ENCODE assay signal across 9 mouse cellular contexts in genomic region chr8:121346862-121347261, GRCm38 (mm10).
DNase-seq lines count a peak whose midpoint lies in the region; ATAC-seq lines count a peak whose summit lies in the region.
"Had no signal": no experiment of that assay in that cellular context is flagged by ENCODE, and none has a peak within 500 bp of the region (broad histone marks: within the 10 kb centered on the region; RNA-seq: fewer than 3 reads in every experiment).

No protein-coding gene starts in this region.

- ATAC-seq in granulocyte monocyte progenitor cell, adult 5-6 weeks (replicated peaks; ENCODE audit: poor library complexity, severe bottlenecking), result no peak

- no peak overlapping the region for H3K4me3 ChIP-seq in heart, embryonic 10.5 days
- H3K4me3 ChIP-seq: megakaryocyte, embryonic 14.5 days had no signal

- peak; percentile 86 for DNase-seq in heart, embryonic 10.5 days (ENCODE audit: low spot score)
- DNase-seq in heart, adult 8-10 months (ENCODE audit: low spot score), result no peak
- peak; percentile 30 for DNase-seq in cerebellum, adult 9-11 months
- DNase-seq in kidney, adult 9 months, result peak; percentile 39
- peak; percentile 59 for DNase-seq in lung, postnatal 14 days
- no peak for DNase-seq in MN1 (ENCODE audit: low spot score)
- no peak for DNase-seq in natural killer cell, adult 2 months (ENCODE audit: low spot score in 2 of 2)

- no peaks in the 10 kb centered on the region for H3K9me3 ChIP-seq in heart, embryonic 10.5 days
- H3K9me3 ChIP-seq: megakaryocyte, embryonic 14.5 days had no signal

- 31% methylated on average over 9 of the region's 9 CpGs for WGBS in heart, embryonic 10.5 days

- H3K36me3 ChIP-seq in heart, embryonic 10.5 days, result no peaks in the 10 kb centered on the region

- H3K27me3 ChIP-seq in heart, embryonic 10.5 days (ENCODE audit: insufficient read depth, poor library complexity, severe bottlenecking), result 0 out of 2 replicates have a peak, but pooled peaks cover 10% of the 10 kb centered on the region

- peak overlapping the region; percentile 71 for H3K27ac ChIP-seq in heart, embryonic 10.5 days

- peaks cover 75% of the 10 kb centered on the region for H3K4me1 ChIP-seq in heart, embryonic 10.5 days

Comparison
In these comparisons a context has a peak if more than half of its experiments do, and no peak if none do; other contexts are left out.
1. DNase-seq: peak in heart, embryonic 10.5 days (single experiment), cerebellum, adult 9-11 months (single experiment), kidney, adult 9 months (single experiment) and lung, postnatal 14 days (single experiment); none in heart, adult 8-10 months (single experiment), MN1 (single experiment) and natural killer cell, adult 2 months (0 of 2).